Mouse (Mus musculus) frontal cortex, adult 2 months (tissue): ENCODE results near the gene Copg2. TPM values are rescaled to one million over a fixed set of nuclear protein-coding genes. Genes with fewer than 3 reads are reported as not detected.

Source experiments
- DNase-seq, 2 experiments: peaks; one replicate each; pipeline ENCODE4 v3.0.0; 2022; ENCODE audit warnings: low spot score in 1 of 2; ENCODE audit errors: extremely low spot score in 1 of 2
- polyA plus RNA-seq: library from polyadenylated mRNA; depleted of rRNA; stranded (reverse); fragments of >200 nt; gene quantifications from 2 replicates; pipeline ENCODE4 v1.2.3, GENCODE M21; 2012

The Copg2 gene
- polyA plus RNA-seq, 1 experiment = 64.0 TPM

GRCm38 (mm10) chr6:30735728-30736371 lies 160.7 kb downstream of the Copg2 start:
- no peak for DNase-seq

- no peak for DNase-seq
These were observed 161.4 kb downstream of the Copg2 start for GRCm38 (mm10) chr6:30734988-30735727.

DNA sequence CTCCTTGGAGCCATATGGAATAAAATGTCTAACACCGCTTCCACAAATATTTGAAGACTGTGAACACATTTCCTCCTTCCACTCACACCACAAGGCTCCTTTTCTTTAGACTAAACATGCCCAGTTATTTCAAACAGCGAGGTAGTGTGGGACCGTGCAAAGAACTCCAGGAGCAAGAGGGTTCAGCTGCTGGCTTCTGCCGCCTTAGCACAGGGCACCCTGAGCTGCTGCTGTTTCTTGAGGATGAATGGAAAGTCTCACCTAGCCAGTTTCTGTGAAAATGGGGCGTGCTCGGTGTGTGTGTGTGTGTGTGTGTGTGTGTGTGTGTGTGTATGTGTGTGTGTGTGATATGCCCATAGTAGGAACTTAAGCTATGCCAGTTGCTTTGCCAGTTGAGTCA lies 162.1 kb downstream of the Copg2 start:
- DNase-seq = no peak

- no peak for DNase-seq
These were observed 163.9 kb downstream of the Copg2 start for GRCm38 (mm10) chr6:30732571-30733130.

- no peak for DNase-seq
These were observed 166.2 kb downstream of the Copg2 start for GRCm38 (mm10) chr6:30730301-30730971.

DNA sequence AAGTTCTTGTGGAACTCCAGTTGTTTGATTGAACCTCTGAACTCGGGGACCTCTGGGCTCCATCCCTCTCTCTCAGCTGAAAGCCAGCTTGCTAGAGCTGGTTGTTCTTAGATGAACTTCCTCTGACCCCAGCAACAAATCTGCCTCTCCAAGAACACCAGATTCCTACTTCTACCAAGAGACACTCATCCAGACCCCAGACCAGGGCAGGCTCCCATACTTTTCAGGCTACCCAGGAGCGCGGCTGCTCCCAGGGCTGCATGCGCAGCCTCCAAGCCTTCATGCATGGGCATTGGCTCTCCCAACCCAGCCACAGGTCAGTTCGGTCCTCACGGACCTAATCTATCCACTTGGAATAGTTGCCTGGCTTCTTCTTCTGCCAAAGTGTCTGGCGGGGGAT lies 173.3 kb downstream of the Copg2 start, which contains the start of gene Mest:
Gene Mest (plus strand): TSS at position 217 of the 400 bp plus-strand sequence.
- no peak for DNase-seq

GRCm38 (mm10) chr6:30722385-30723164 lies 174.0 kb downstream of the Copg2 start:
- DNase-seq = no peak

DNA sequence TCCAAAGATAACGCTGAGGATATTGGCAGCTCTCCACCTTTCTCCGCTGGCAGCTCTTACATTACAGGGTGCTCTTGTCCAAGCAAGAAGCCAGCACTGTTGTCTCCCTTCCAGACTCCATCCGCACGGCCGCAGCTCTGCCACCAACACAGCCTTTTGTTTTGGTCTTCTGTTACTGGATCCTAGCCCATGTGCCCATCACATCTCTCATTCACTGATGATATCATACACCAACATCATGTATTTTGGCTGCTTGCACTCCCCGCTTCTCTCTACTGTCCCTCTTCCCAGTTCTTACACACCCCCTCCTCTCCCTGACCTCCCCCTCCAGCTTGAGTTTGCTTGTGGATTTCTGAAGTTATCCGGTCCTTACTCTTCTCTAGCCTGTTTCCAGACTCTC lies 179.8 kb downstream of the Copg2 start:
- peak in 1 of 2 experiments; percentile 42 for DNase-seq

GRCm38 (mm10) chr6:30714891-30715471 lies 181.6 kb downstream of the Copg2 start:
- no peak for DNase-seq

DNA sequence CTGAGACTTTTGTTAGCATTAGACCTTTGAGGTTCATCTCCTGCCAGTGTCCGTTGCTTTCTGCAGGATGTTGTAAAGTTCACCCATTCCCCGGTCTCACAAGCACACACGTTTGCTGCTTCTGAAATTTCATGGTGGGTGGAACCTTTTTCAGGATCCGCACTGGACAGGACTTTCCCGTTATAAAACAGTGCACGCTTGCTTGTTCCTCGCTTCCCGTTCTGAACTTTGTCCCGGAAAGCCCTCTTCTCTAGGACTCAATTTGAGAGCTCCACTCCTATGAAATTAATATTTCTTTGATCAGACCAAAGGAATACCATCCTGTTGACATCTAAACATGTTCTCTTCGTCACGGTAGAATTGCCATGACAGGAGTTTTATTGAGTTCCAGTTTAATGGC lies 182.7 kb downstream of the Copg2 start:
- no peak for DNase-seq

DNA sequence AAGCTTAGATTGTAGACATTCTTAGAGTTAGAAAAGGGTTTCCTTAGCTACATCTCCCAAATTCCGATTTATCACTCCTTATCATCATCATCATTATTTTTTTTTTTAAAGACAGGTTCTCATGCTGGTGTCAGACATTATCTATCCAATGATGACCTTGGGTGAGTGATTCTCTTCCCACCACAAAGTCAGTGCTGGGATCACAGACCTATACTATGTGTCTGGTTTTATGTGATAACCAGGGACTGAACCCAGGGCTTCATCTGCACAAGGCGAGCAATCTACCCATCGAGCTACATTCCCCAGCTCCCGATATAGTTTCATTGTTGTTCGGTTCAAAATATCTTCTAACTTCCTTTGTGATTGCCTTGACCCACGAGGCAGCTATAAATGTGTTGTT lies 183.1 kb downstream of the Copg2 start:
- no peak for DNase-seq

DNA sequence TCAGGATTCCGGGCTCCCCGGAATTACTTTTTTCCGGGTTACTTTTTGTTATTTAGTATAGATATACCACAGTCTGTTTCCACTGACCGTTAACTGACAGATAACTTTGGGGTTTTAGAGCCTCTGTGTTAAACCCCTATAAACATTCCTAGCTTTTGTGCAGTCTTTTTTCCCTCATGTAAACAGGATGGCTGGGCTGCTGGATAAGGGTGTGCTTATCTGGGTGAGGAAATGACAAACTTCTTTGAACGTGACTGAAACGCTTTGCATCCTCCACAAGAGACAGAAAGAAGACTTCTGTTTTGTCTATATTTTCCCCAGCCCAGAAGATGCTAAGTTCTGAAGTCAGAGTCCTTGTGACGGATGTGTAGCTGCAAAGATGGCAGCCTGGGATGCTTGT lies 184.1 kb downstream of the Copg2 start:
- no peak for DNase-seq

- DNase-seq = no peak
These were observed 185.2 kb downstream of the Copg2 start for GRCm38 (mm10) chr6:30711365-30711763.

GRCm38 (mm10) chr6:30710371-30711364 lies 185.9 kb downstream of the Copg2 start:
- no peak for DNase-seq

DNA sequence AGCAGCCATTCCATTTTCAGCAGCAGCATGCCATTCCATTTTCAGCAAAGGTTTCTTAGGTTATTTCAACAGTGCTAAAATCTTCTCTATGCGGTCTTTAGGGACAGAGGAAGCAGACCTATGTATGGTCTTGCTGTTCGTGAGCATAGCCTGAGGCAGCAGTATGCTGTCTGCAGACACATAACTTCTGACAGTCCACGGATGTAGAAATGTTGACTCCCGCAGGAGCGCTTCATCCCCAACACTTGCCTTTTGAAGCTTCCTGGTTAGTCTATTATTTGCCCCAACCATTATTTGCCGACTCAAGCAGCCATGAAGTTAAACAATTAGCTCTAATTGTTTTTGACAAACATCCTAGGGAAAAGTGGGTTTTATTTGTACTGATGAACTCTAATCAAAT lies 187.5 kb downstream of the Copg2 start:
- DNase-seq = no peak

DNA sequence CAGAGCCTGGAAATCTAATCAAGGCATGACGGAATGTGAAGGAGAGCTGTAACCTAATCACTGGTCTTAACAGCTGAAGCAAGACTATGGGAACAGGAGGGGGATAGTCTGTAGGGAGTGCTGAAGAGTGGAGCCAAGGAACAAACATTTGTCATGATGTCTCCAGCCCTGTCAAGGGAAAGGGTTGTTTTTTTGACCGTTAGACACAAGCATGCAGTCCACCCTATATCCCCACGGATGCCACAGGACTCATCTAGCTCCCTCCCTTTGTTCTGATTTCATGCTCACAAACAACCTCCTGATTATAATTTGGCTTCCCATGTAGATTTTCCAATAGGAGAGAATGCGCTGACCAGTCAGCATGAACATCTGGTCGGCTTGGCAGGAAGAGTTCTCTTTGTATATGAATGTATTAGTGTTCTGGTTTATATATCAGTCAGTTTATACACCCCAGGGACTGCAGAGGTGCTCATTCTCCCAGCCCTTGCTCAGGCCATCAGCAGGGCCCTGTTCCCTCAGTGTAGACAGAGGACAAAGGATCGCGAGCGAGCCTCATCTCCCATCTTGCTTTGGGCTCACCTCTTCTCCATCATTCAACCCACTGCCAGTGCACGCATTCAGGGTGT lies 192.5 kb downstream of the Copg2 start:
- no peak for DNase-seq

GRCm38 (mm10) chr6:30703476-30703875 lies 193.1 kb downstream of the Copg2 start:
- no peak for DNase-seq

DNA sequence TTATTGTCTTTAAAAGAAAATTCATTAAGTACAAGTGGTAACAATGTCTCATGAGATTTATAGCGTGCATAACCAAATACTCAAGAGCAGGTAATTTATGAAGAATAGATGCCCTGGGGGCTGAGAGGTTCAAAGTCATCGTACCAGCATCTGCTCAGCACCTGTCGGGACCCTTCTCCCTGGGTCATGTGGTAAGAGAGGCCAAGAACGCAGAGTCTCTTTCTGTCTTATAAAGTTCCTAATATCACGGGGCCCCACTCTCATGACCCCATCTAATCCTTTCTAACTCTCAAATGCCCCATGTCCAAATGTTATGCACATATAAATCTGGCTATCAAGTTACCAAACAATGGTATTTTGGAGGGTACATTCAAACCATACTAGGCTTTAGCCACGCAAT lies 193.7 kb downstream of the Copg2 start:
- no peak for DNase-seq

GRCm38 (mm10) chr6:30700182-30700581 lies 196.4 kb downstream of the Copg2 start:
- DNase-seq = no peak
